Mouse (Mus musculus) erythroblast, embryonic 14.5 days (primary cell): ENCODE measurements around the gene Mag. TPM values are rescaled to one million over a fixed set of nuclear protein-coding genes. Genes with fewer than 3 reads are reported as not detected.
A peak's percentile ranks its signal among the peaks of the same experiment; 100 is the strongest.

Source experiments
- H3K27me3 ChIP-seq: 2 replicates; pipeline ENCODE4 v1.6.1; 2012; ENCODE audit warnings: inconsistent platforms; ENCODE audit not compliant: control insufficient read depth
- H3K36me3 ChIP-seq: 2 replicates; pipeline ENCODE4 v1.6.1; 2012; ENCODE audit warnings: mild to moderate bottlenecking, inconsistent platforms; ENCODE audit not compliant: control insufficient read depth
- H3K4me1 ChIP-seq: 2 replicates; pipeline ENCODE4 v1.6.1; 2012; ENCODE audit warnings: inconsistent platforms; ENCODE audit not compliant: control insufficient read depth
- H3K4me3 ChIP-seq: replicated peaks from 2 replicates; pipeline ENCODE3; 2012; ENCODE audit warnings: moderate library complexity, mild to moderate bottlenecking, inconsistent platforms
- H3K9me3 ChIP-seq: 2 replicates; pipeline ENCODE4 v1.6.1; 2012; ENCODE audit warnings: low read length, inconsistent platforms, mixed read lengths; ENCODE audit not compliant: control insufficient read depth
- GATA1 ChIP-seq: IDR thresholded peaks from 2 replicates; pipeline ENCODE4 v1.6.1; 2012; ENCODE audit warnings: low read length, inconsistent platforms, mixed read lengths
- TAL1 ChIP-seq: IDR thresholded peaks from 3 replicates; pipeline ENCODE4 v1.6.1; 2012; ENCODE audit warnings: low read length, inconsistent platforms, mixed read lengths
- polyA plus RNA-seq: library from polyadenylated mRNA; stranded (reverse); fragments of >175 nt; gene quantifications from 2 replicates; pipeline ENCODE4 v1.2.3, GENCODE M21; 2012

Gene Mag
- polyA plus RNA-seq = 0.03 TPM in 1 of 2 replicates, not detected in the other

DNA sequence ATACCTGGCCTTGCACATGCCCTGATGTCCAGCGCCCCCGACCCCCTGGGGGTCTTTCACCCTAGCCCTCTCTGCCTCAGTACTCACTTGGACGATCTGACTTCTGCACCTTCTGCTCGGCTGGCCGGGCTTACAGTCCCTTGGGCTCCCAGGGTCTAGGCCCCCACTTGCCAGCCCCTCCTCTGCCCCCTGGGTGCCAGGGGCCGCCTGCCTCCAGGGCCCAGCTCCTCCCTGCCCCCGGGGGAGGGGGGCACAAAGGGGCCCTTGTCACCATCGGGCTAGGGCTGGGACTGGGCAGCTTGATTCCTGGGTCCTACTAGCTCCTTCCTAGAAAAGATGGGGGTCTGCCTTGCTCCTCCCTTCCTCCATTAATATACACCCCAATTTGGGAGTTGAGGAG lies at the start of gene Mag:
TSS of gene Mag (minus strand) at position 142 of the 400 bp plus-strand sequence.
- no peak within 1 kb of the TSS for H3K4me3 ChIP-seq

DNA sequence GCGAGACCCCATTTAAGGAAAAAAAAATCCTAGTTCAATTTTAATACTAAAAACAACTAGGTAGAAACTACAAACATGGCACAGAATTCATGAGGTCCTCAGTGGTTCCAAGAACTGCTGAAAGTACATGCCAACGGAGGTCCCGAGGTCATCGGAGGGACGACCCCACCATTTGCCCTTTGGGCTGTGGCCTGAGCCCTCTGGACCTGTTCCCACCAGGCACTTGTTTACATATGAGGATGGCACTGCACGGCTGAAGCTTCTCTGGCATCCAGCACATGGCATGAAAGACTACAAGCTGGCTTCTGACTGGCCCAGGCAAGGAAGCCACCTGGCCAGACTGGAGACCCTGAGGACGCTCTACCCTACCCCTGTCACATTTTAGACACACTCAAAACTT lies 49.7 kb upstream of the Mag start:
- no peak overlapping the region for H3K4me3 ChIP-seq
- no peak for TF ChIP-seq GATA1
- peaks cover 11% of the 10 kb centered on the region for H3K4me1 ChIP-seq

More for the DNA sequence above, at the start of gene Mag:
- TF ChIP-seq TAL1 (no peak), GATA1 (no peak)
- Histone ChIP-seq H3K4me1 (no peaks in the 10 kb centered on the region), H3K27me3 (no peaks in the 10 kb centered on the region), H3K36me3 (no peaks in the 10 kb centered on the region), H3K9me3 (no peaks in the 10 kb centered on the region)

DNA sequence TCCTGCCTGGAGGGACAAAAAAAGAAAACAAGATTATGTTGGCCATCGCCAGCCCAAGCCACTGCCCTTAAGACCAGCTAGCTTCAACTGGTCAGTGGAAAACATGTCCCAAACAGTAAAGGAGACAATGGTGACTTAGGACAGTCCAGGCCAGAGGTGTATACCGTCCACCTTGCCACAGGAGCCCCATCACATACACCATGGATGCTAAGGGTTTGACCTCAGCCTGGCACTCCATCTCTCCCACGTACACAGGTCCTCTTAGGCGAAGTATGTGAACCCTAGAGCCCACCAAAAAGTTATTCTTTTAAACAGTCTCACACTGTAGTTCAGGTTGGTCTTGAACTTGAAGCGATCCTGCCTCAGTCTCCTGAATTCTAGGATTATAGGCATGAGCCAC lies 48.2 kb upstream of the Mag start:
- H3K4me3 ChIP-seq = no peak overlapping the region
- H3K4me1 ChIP-seq = peaks cover 24% of the 10 kb centered on the region
- no peaks in the 10 kb centered on the region for H3K9me3 ChIP-seq
- peaks cover 6% of the 10 kb centered on the region; the same call in 1 of the 2 replicates for H3K27me3 ChIP-seq
- H3K36me3 ChIP-seq = peaks cover 16% of the 10 kb centered on the region
- no peak for TF ChIP-seq GATA1
- no peak for TF ChIP-seq TAL1

More for the DNA sequence above, 49.7 kb upstream of the Mag start:
- Histone ChIP-seq H3K27me3 (peaks cover 6% of the 10 kb centered on the region; the same call in 1 of the 2 replicates), H3K9me3 (no peaks in the 10 kb centered on the region), H3K36me3 (peaks cover 3% of the 10 kb centered on the region; the same call in 1 of the 2 replicates)

DNA sequence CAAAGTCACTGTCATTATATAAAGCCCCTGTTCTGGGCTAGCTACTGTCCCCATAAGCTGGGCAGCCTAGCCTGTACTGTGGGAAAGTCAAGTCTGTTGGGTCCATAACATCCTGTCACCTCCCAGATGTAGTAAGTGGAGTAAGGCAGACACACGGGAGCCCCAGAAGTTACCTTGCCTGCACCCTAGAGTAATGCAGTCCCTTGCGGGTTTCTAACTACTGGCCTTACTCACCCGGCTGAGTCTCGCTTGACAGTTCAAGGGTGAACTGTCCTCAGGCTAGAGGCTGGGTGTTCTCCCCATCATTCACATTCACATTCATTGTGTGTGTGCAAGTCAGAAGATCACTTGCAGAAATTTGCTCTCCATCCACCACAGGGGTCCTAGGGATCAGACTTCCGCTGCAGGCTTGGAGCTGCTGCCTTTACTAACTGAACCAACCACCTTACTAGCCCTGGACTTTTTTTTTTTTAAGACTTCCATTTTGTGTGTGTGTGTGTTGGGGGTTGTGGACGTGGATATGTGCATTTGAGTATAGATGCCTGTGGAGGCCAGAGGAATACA lies 45.2 kb upstream of the Mag start:
- H3K4me3 ChIP-seq = no peak overlapping the region
- H3K4me1 ChIP-seq = peaks cover 41% of the 10 kb centered on the region

DNA sequence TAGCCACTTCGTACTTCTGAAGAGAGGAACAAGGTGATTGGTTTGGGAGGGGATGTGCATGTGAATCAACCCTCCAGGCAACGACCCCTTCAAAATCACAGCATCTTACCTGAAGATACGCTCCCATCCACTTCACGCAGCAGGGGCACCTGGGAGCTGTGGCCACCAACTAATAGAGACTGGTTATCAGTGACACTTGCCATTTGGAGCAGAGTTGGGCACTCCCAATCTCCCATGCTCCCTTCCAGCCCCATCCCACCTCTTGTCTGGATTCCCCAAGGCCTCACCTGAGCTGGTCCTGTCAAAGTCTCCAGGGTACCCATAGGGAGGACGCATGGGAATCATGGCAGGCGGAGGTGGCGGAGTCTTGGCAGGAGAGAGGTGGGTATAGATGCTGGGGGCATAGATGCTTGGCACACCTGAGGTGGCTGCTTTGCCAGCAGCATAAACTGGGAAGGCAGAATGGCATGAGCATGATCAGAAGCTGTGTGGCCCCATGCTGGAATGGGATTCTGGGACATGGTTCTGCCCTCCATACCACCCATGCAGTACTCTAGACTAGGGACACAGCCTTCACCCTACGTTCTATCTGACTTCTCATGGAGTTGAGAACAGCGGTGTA lies 44.3 kb upstream of the Mag start:
- H3K27me3 ChIP-seq = peaks cover 6% of the 10 kb centered on the region; the same call in 1 of the 2 replicates
- H3K4me3 ChIP-seq = no peak overlapping the region
- TF ChIP-seq TAL1 (no peak), GATA1 (no peak)
- H3K9me3 ChIP-seq = no peaks in the 10 kb centered on the region
- H3K4me1 ChIP-seq = peaks cover 43% of the 10 kb centered on the region
- H3K36me3 ChIP-seq = peaks cover 29% of the 10 kb centered on the region

More for the DNA sequence above, 45.2 kb upstream of the Mag start:
- TF ChIP-seq GATA1 (no peak), TAL1 (no peak)
- no peaks in the 10 kb centered on the region for H3K9me3 ChIP-seq
- H3K27me3 ChIP-seq = peaks cover 6% of the 10 kb centered on the region; the same call in 1 of the 2 replicates
- H3K36me3 ChIP-seq = peaks cover 20% of the 10 kb centered on the region

DNA sequence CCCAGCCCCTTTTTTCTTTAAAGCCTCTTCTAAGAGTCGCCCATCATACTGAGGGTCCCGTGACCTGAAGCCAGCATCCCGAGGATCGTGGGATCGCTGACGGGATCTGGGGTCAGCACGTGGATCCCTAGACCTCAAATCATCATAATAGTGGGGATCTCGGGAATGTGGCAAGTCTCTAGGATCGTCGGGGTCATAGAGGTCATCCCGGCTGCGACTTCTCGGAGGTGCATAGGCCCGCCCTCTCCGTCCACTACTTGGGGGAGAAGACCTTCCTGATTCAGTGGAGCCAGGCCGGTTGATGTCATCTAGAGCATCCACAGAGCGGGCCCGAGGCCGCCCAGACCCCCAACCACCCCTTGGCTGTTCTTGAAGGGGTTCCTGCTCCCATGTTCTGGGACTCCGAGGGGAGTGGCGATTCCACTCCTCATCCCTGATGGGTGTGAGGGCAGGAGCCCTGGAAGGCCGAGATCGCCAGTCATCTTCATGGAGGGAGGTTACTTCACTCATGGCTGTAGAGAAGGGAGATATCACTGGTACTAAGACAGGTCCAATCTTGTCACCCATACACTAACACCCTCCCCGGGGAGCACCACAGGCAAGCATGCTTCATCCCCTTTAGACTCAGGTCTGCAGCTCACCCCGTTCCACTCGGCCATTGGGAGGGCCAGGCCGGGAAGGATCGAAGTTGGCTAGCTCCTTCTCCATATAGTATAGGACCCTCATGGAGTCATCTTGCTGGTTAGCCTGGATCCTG lies 43.6 kb upstream of the Mag start:
- H3K36me3 ChIP-seq = peaks cover 36% of the 10 kb centered on the region
- peak overlapping the region; percentile 97 for H3K4me3 ChIP-seq
- TF ChIP-seq GATA1 = no peak
- no peak for TF ChIP-seq TAL1
- H3K9me3 ChIP-seq = no peaks in the 10 kb centered on the region
- H3K4me1 ChIP-seq = peaks cover 38% of the 10 kb centered on the region
- peaks cover 6% of the 10 kb centered on the region; the same call in 1 of the 2 replicates for H3K27me3 ChIP-seq

DNA sequence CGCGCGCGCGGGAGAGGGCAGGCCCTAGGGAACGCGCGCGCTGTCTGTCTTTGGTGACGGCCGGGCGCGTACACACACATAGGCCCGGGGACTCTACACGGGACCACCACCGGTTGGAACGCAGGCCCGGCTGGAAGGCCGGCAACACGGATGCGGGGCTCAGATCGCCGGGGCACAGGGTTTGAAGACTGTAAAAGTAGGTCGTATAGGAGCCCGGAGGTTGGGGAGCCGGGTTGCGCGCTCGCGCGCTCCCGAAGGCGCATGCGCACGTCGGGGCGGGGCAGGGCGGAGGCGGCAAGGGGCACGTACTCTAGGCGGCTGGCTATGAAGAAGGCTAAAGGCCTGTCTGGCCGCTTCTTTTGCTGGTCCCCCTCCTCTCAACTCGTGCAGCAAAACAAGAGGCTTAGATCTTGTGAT lies 42.7 kb upstream of the Mag start:
- peaks cover 6% of the 10 kb centered on the region; the same call in 1 of the 2 replicates for H3K27me3 ChIP-seq
- H3K9me3 ChIP-seq = no peaks in the 10 kb centered on the region
- peaks cover 38% of the 10 kb centered on the region for H3K4me1 ChIP-seq
- TF ChIP-seq TAL1 (no peak), GATA1 (no peak)
- H3K4me3 ChIP-seq = peak overlapping the region; percentile 97
- peaks cover 45% of the 10 kb centered on the region for H3K36me3 ChIP-seq

DNA sequence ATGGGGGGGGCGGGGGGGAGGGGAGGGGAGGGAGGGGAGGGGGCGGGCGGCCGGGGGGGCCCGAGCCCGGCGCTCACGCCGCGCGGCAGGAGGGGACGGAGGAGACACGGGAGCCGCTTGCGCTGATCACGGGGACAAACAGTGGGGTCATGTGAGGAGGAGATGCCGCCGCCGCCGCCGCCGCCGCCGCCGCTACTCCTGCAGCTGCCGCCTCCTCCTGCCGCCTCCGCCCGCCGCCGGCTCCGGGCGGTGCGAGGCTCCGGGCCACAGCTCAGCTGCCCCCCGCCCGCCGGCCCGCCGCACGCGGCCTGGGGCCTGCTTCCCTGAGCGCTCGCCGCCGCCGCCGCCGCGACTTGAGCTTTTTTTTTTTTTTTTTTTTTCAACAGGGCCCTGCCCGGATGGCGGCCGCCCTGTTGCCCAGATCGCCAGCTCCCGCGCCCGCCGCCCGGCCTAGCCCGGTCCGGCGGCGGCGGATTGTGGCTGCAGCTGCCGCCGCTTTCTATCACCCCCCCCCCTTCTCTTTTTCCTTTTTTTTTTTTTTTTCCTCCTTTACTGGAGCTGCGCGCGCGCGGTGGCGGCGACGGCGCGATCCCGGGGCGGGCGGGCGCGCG lies 42.2 kb upstream of the Mag start, which contains the start of gene Usf2:
TSS of gene Usf2 (minus strand) at position 48 of the 611 bp plus-strand sequence.
- Histone ChIP-seq H3K36me3 (peaks cover 49% of the 10 kb centered on the region), H3K4me3 (peak within 1 kb of the TSS; percentile 97), H3K9me3 (no peaks in the 10 kb centered on the region), H3K27me3 (peaks cover under 1% of the 10 kb centered on the region; the same call in 1 of the 2 replicates), H3K4me1 (peaks cover 38% of the 10 kb centered on the region)
- TF ChIP-seq GATA1 (no peak), TAL1 (no peak)
